Mouse (Mus musculus) layer of hippocampus, adult 8-10 months (tissue): ENCODE results near the gene Gpi1. TPM values are rescaled to one million over a fixed set of nuclear protein-coding genes. Genes with fewer than 3 reads are reported as not detected.
"Not testable (repeated sequence)": the region's sequence is repeated elsewhere in the genome, so short reads cannot be mapped to it uniquely, and the experiment has no call there.

ENCODE experiments used
- DNase-seq, 2 experiments: peaks; one replicate each; pipeline ENCODE4 v3.0.0; 2022; ENCODE audit warnings: low spot score in 2 of 2
- total RNA-seq, 4 experiments: library from RNA; stranded (reverse); gene quantifications; 2 replicates each; pipeline ENCODE4 v1.2.4; 2022

Gene Gpi1
- total RNA-seq, 4 experiments from 2014 or later = 765 to 848 (median 808) TPM

GRCm38 (mm10) chr7:34192825-34193224 is 37.3 kb downstream of the Gpi1 start:
- no peak for DNase-seq

- no peak for DNase-seq
Measured at GRCm38 (mm10) chr7:34189376-34189989, 40.7 kb downstream of the Gpi1 start.

- DNase-seq = no peak
Measured at GRCm38 (mm10) chr7:34183794-34184193, 46.3 kb downstream of the Gpi1 start.

- no peak for DNase-seq
Measured at GRCm38 (mm10) chr7:34183356-34183755, 46.8 kb downstream of the Gpi1 start.

GRCm38 (mm10) chr7:34176241-34176640 is 53.9 kb downstream of the Gpi1 start:
- not testable (repeated sequence) for DNase-seq

GRCm38 (mm10) chr7:34172251-34172650 is 57.9 kb downstream of the Gpi1 start:
- no peak for DNase-seq

- DNase-seq = no peak
Measured at GRCm38 (mm10) chr7:34169454-34169853, 60.7 kb downstream of the Gpi1 start, which contains the start of gene Uba2. TSS of gene Uba2 (minus strand) at chr7:34169599.

- DNase-seq = peak; percentile 87 to 92
Measured at GRCm38 (mm10) chr7:34168470-34169251, 61.5 kb downstream of the Gpi1 start.

GRCm38 (mm10) chr7:34167766-34168469 is 62.2 kb downstream of the Gpi1 start:
- DNase-seq = no peak

- DNase-seq = no peak
Measured at GRCm38 (mm10) chr7:34166850-34167249, 63.3 kb downstream of the Gpi1 start.

- no peak for DNase-seq
Measured at GRCm38 (mm10) chr7:34165999-34166398, 64.1 kb downstream of the Gpi1 start.

GRCm38 (mm10) chr7:34164671-34165070 is 65.5 kb downstream of the Gpi1 start:
- no peak for DNase-seq

GRCm38 (mm10) chr7:34159167-34159566 is 71.0 kb downstream of the Gpi1 start:
- no peak for DNase-seq

GRCm38 (mm10) chr7:34157994-34158393 is 72.1 kb downstream of the Gpi1 start:
- no peak for DNase-seq

Other genes with a start within 250 kb of the Gpi1 start
- gene Scgb2b27, start 216.4 kb downstream of the Gpi1 start, total RNA-seq = not detected
- gene Scgb1b27, start 208.9 kb downstream of the Gpi1 start, total RNA-seq = not detected
- not detected for gene Scgb1b30, start 134.9 kb downstream of the Gpi1 start, total RNA-seq
- gene Wtip, start 97.1 kb downstream of the Gpi1 start, total RNA-seq = 10 to 100 TPM; 12.5 to 15.4 (median 13.7) TPM
- gene Uba2, start 60.7 kb downstream of the Gpi1 start, total RNA-seq = 10 to 100 TPM; 81.8 to 91.5 (median 88.2) TPM
- gene Pdcd2l, start 33.7 kb downstream of the Gpi1 start, total RNA-seq = 10 to 100 TPM; 22.8 to 28.3 (median 24.4) TPM
- gene Gm6096, start 20.7 kb upstream of the Gpi1 start, total RNA-seq = not detected
- 10 to 100 TPM; 41.2 to 45.6 (median 41.6) TPM for gene 4931406P16Rik, start 83.2 kb upstream of the Gpi1 start, total RNA-seq
- 10 to 100 TPM; 80.6 to 95.3 (median 90.6) TPM for gene Lsm14a, start 163.0 kb upstream of the Gpi1 start, total RNA-seq